Mouse (Mus musculus): ENCODE measurements at regions not wholly inside any gene's neighbourhood (a gene's known extent, or its start where the extent isn't known, plus 50 kb on each side); places are given as distances from the start of the nearest gene placed in this dataset.

GRCm38 (mm10) chr3:118418981-118419380 is 142.9 kb upstream of the Dpyd start:
- no peak for DNase-seq (ENCODE audit: low spot score)
- no peak overlapping the region for H3K27ac ChIP-seq (replicated peaks)
- no peaks in the 10 kb centered on the region for H3K36me3 ChIP-seq
- no peaks in the 10 kb centered on the region for H3K9me3 ChIP-seq (replicated peaks)
- no peak overlapping the region for H3K4me3 ChIP-seq
- no peaks in the 10 kb centered on the region for H3K27me3 ChIP-seq (ENCODE audit: low read depth, poor library complexity, severe bottlenecking)
- 93% methylated on average over 3 of the region's 3 CpGs for WGBS
- H3K4me1 ChIP-seq, result no peaks in the 10 kb centered on the region

GRCm38 (mm10) chr3:118421701-118422100 is 140.2 kb upstream of the Dpyd start:
- Histone ChIP-seq H3K4me1 (peaks cover 9% of the 10 kb centered on the region), H3K27ac (replicated peaks) (no peak overlapping the region), H3K36me3 (no peaks in the 10 kb centered on the region), H3K4me3 (no peak overlapping the region), H3K27me3 (ENCODE audit: low read depth, poor library complexity, severe bottlenecking) (peaks cover 14% of the 10 kb centered on the region), H3K9me3 (replicated peaks) (no peaks in the 10 kb centered on the region)
- 76% methylated on average over 3 of the region's 3 CpGs for WGBS
- no peak for DNase-seq (ENCODE audit: low spot score)

- Histone ChIP-seq H3K9me3 (replicated peaks) (no peaks in the 10 kb centered on the region), H3K27me3 (ENCODE audit: low read depth, poor library complexity, severe bottlenecking) (peaks cover 50% of the 10 kb centered on the region), H3K36me3 (no peaks in the 10 kb centered on the region), H3K4me3 (peak overlapping the region; percentile 55), H3K27ac (replicated peaks) (no peak overlapping the region), H3K4me1 (peaks cover 19% of the 10 kb centered on the region)
- WGBS, result 6% methylated on average over 19 of the region's 19 CpGs
- DNase-seq (ENCODE audit: low spot score), result peak; percentile 72
Observed at GRCm38 (mm10) chr3:118425748-118426147, 136.2 kb upstream of the Dpyd start.

GRCm38 (mm10) chr3:118428523-118428922 is 133.4 kb upstream of the Dpyd start:
- H3K4me1 ChIP-seq, result peaks cover 28% of the 10 kb centered on the region
- no peaks in the 10 kb centered on the region for H3K36me3 ChIP-seq
- 9% methylated on average over 5 of the region's 5 CpGs for WGBS
- H3K9me3 ChIP-seq (replicated peaks), result no peaks in the 10 kb centered on the region
- DNase-seq (ENCODE audit: low spot score), result peak; percentile 52
- H3K4me3 ChIP-seq, result no peak overlapping the region
- H3K27ac ChIP-seq (replicated peaks), result no peak overlapping the region
- peaks cover 78% of the 10 kb centered on the region for H3K27me3 ChIP-seq (ENCODE audit: low read depth, poor library complexity, severe bottlenecking)

- Histone ChIP-seq H3K4me3 (peak overlapping the region; percentile 51), H3K27ac (replicated peaks) (peak overlapping the region; percentile 68), H3K27me3 (ENCODE audit: low read depth, poor library complexity, severe bottlenecking) (peaks cover 91% of the 10 kb centered on the region), H3K36me3 (no peaks in the 10 kb centered on the region), H3K4me1 (peaks cover 41% of the 10 kb centered on the region), H3K9me3 (replicated peaks) (no peaks in the 10 kb centered on the region)
- WGBS, result 10% methylated on average over 29 of the region's 29 CpGs
- DNase-seq (ENCODE audit: low spot score), result peak; percentile 52
Observed at GRCm38 (mm10) chr3:118429825-118430630, 131.9 kb upstream of the Dpyd start.

- no peak for DNase-seq (ENCODE audit: low spot score)
- Histone ChIP-seq H3K27ac (replicated peaks) (peak overlapping the region; percentile 68), H3K27me3 (ENCODE audit: low read depth, poor library complexity, severe bottlenecking) (peaks cover 92% of the 10 kb centered on the region), H3K4me1 (peaks cover 45% of the 10 kb centered on the region), H3K4me3 (peak overlapping the region; percentile 51), H3K9me3 (replicated peaks) (no peaks in the 10 kb centered on the region), H3K36me3 (no peaks in the 10 kb centered on the region)
- WGBS, result under 1% methylated on average over 7 of the region's 7 CpGs
Observed at GRCm38 (mm10) chr3:118430631-118430906, 131.4 kb upstream of the Dpyd start.

GRCm38 (mm10) chr3:118431031-118431723 is 130.8 kb upstream of the Dpyd start:
- Histone ChIP-seq H3K9me3 (replicated peaks) (no peaks in the 10 kb centered on the region), H3K27me3 (ENCODE audit: low read depth, poor library complexity, severe bottlenecking) (peaks cover 96% of the 10 kb centered on the region), H3K4me3 (peak overlapping the region; percentile 51), H3K36me3 (no peaks in the 10 kb centered on the region), H3K27ac (replicated peaks) (peak overlapping the region; percentile 68), H3K4me1 (peaks cover 39% of the 10 kb centered on the region)
- 1% methylated on average over 22 of the region's 22 CpGs for WGBS
- DNase-seq (ENCODE audit: low spot score), result peak; percentile 83

- DNase-seq (ENCODE audit: low spot score), result peak; percentile 64
- Histone ChIP-seq H3K36me3 (no peaks in the 10 kb centered on the region), H3K4me1 (peaks cover 37% of the 10 kb centered on the region), H3K9me3 (replicated peaks) (no peaks in the 10 kb centered on the region), H3K27me3 (ENCODE audit: low read depth, poor library complexity, severe bottlenecking) (peaks cover 85% of the 10 kb centered on the region), H3K27ac (replicated peaks) (peak overlapping the region; percentile 46; the same call in 1 of the 2 replicates), H3K4me3 (peak overlapping the region; percentile 62)
- WGBS, result 1% methylated on average over 31 of the region's 31 CpGs
Observed at GRCm38 (mm10) chr3:118433441-118434021, 128.4 kb upstream of the Dpyd start.

- Histone ChIP-seq H3K4me3 (peak overlapping the region; percentile 62), H3K27me3 (ENCODE audit: low read depth, poor library complexity, severe bottlenecking) (peaks cover 80% of the 10 kb centered on the region), H3K4me1 (peaks cover 37% of the 10 kb centered on the region), H3K36me3 (no peaks in the 10 kb centered on the region), H3K9me3 (replicated peaks) (no peaks in the 10 kb centered on the region), H3K27ac (replicated peaks) (no peak overlapping the region)
- peak; percentile 48 for DNase-seq (ENCODE audit: low spot score)
- under 1% methylated on average over 17 of the region's 17 CpGs for WGBS
Observed at GRCm38 (mm10) chr3:118434311-118434710, 127.6 kb upstream of the Dpyd start.

- WGBS, result 1% methylated on average over 13 of the region's 13 CpGs
- Histone ChIP-seq H3K9me3 (replicated peaks) (no peaks in the 10 kb centered on the region), H3K4me3 (peak overlapping the region; percentile 62), H3K27me3 (ENCODE audit: low read depth, poor library complexity, severe bottlenecking) (peaks cover 75% of the 10 kb centered on the region), H3K4me1 (peaks cover 36% of the 10 kb centered on the region), H3K36me3 (no peaks in the 10 kb centered on the region), H3K27ac (replicated peaks) (no peak overlapping the region)
- DNase-seq (ENCODE audit: low spot score), result peak; percentile 38
Observed at GRCm38 (mm10) chr3:118434847-118435246, 127.1 kb upstream of the Dpyd start.

- 7% methylated on average over 9 of the region's 9 CpGs for WGBS
- Histone ChIP-seq H3K4me1 (peaks cover 32% of the 10 kb centered on the region), H3K4me3 (peak overlapping the region; percentile 62), H3K27ac (replicated peaks) (no peak overlapping the region), H3K36me3 (no peaks in the 10 kb centered on the region), H3K9me3 (replicated peaks) (no peaks in the 10 kb centered on the region), H3K27me3 (ENCODE audit: low read depth, poor library complexity, severe bottlenecking) (peaks cover 71% of the 10 kb centered on the region)
- no peak for DNase-seq (ENCODE audit: low spot score)
Observed at GRCm38 (mm10) chr3:118435248-118435647, 126.7 kb upstream of the Dpyd start.

- H3K36me3 ChIP-seq, result no peaks in the 10 kb centered on the region
- H3K4me1 ChIP-seq, result no peaks in the 10 kb centered on the region; the same call in 1 of the 2 replicates
- H3K27me3 ChIP-seq (ENCODE audit: low read depth, poor library complexity, severe bottlenecking), result no peaks in the 10 kb centered on the region
- H3K9me3 ChIP-seq (replicated peaks), result no peaks in the 10 kb centered on the region
- DNase-seq (ENCODE audit: low spot score), result no peak
- WGBS, result 71% methylated on average over 8 of the region's 8 CpGs
- H3K27ac ChIP-seq (replicated peaks), result no peak overlapping the region
- no peak overlapping the region for H3K4me3 ChIP-seq
Observed at GRCm38 (mm10) chr3:118443742-118444332, 118.1 kb upstream of the Dpyd start.

All from midbrain, embryonic 10.5 days (tissue).